Mouse (Mus musculus) heart, adult 2 months (tissue): Measurements from ENCODE around the gene Pdia4.
"Not testable (repeated sequence)": the region's sequence is repeated elsewhere in the genome, so short reads cannot be mapped to it uniquely, and the experiment has no call there.

Source experiments
- CTCF ChIP-seq: fragments of 200-600 bp; IDR thresholded peaks from 2 replicates; pipeline ENCODE4 v1.8.1; 2022; ENCODE audit warnings: antibody characterized with exemption, mild to moderate bottlenecking, moderate library complexity
- EP300 ChIP-seq: fragments of 200-500 bp; IDR thresholded peaks from 2 replicates; pipeline ENCODE4 v1.6.1; 2011; ENCODE audit warnings: low read depth, low read length, control low read depth; ENCODE audit not compliant: insufficient read depth

DNA sequence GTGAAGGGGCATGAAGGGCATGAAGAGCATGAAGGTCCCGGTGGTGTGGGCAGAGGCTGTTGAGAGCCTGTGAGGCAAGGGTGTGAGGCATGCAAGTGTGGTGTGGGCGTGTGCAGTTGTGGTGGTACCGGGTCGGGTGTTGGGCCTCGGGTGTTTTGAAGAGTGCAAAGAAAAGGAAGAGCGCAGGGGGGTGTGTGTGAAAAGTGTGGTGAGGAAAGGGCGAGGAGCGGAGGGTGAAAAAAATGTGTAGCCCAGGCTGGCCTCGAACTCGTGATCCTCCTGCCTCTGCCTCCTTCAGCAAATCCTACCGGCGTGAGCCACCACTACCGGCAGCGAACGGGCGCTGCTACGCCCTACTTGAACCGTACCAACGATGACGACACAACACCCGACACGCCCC is 55.8 kb downstream of the Pdia4 start:
- TF ChIP-seq CTCF, EP300: not testable (repeated sequence)
